Mouse (Mus musculus): ENCODE measurements around the gene Rab17. TPM values are rescaled to one million over a fixed set of nuclear protein-coding genes. Genes with fewer than 3 reads are reported as not detected.

The Rab17 gene
- polyA plus RNA-seq (2012; ENCODE audit: insufficient read depth, insufficient read length, low replicate concordance, missing spikeins), result not detected in 2 replicates

- WGBS, result 68% methylated on average over 9 of the region's 9 CpGs
- Histone ChIP-seq H3K4me1 (ENCODE audit: control insufficient read depth, insufficient read depth, low read length) (peaks cover 3% of the 10 kb centered on the region), H3K4me3 (ENCODE audit: insufficient read depth, low read depth, low read length) (no peak within 1 kb of the TSS), H3K27ac (ENCODE audit: insufficient read depth, low read depth, low read length) (no peak within 1 kb of the TSS)
- TF ChIP-seq CTCF (IDR thresholded peaks at IDR 0.05; ENCODE audit: insufficient read depth, low read depth, low read length) (no peak), POLR2A (IDR thresholded peaks at IDR 0.05; ENCODE audit: insufficient read depth, low read depth, low read length) (no peak)
These were observed at the start of gene Rab17 for GRCm38 (mm10) chr1:90969347-90969784. Rab17 (minus strand) TSS chr1:90969661.

GRCm38 (mm10) chr1:91017111-91017758 is 47.8 kb upstream of the Rab17 start:
- Histone ChIP-seq H3K4me3 (ENCODE audit: insufficient read depth, low read depth, low read length) (peak overlapping the region; percentile 2), H3K27ac (ENCODE audit: insufficient read depth, low read depth, low read length) (no peak overlapping the region), H3K4me1 (ENCODE audit: control insufficient read depth, insufficient read depth, low read length) (peaks cover 18% of the 10 kb centered on the region; the same call in 1 of the 2 replicates)
- TF ChIP-seq CTCF (IDR thresholded peaks at IDR 0.05; ENCODE audit: insufficient read depth, low read depth, low read length), result no peak
- TF ChIP-seq POLR2A (IDR thresholded peaks at IDR 0.05; ENCODE audit: insufficient read depth, low read depth, low read length), result no peak
- 16% methylated on average over 20 of the region's 20 CpGs for WGBS

- WGBS, result 71% methylated on average over 7 of the region's 7 CpGs
- H3K4me3 ChIP-seq (ENCODE audit: insufficient read depth, low read depth, low read length), result no peak overlapping the region
- H3K4me1 ChIP-seq (ENCODE audit: control insufficient read depth, insufficient read depth, low read length), result peaks cover 19% of the 10 kb centered on the region
- H3K27ac ChIP-seq (ENCODE audit: insufficient read depth, low read depth, low read length), result no peak overlapping the region
- TF ChIP-seq POLR2A (IDR thresholded peaks at IDR 0.05; ENCODE audit: insufficient read depth, low read depth, low read length) (no peak), CTCF (IDR thresholded peaks at IDR 0.05; ENCODE audit: insufficient read depth, low read depth, low read length) (no peak)
These were observed 46.1 kb upstream of the Rab17 start for GRCm38 (mm10) chr1:91015571-91015970.

GRCm38 (mm10) chr1:91013803-91014202 is 44.3 kb upstream of the Rab17 start:
- Histone ChIP-seq H3K27ac (ENCODE audit: insufficient read depth, low read depth, low read length) (no peak overlapping the region), H3K4me3 (ENCODE audit: insufficient read depth, low read depth, low read length) (no peak overlapping the region), H3K4me1 (ENCODE audit: control insufficient read depth, insufficient read depth, low read length) (peaks cover 19% of the 10 kb centered on the region)
- TF ChIP-seq CTCF (IDR thresholded peaks at IDR 0.05; ENCODE audit: insufficient read depth, low read depth, low read length) (no peak), POLR2A (IDR thresholded peaks at IDR 0.05; ENCODE audit: insufficient read depth, low read depth, low read length) (no peak)
- WGBS, result 82% methylated on average over 3 of the region's 3 CpGs

- TF ChIP-seq CTCF (IDR thresholded peaks at IDR 0.05; ENCODE audit: insufficient read depth, low read depth, low read length) (no peak), POLR2A (IDR thresholded peaks at IDR 0.05; ENCODE audit: insufficient read depth, low read depth, low read length) (no peak)
- H3K4me1 ChIP-seq (ENCODE audit: control insufficient read depth, insufficient read depth, low read length), result peaks cover 13% of the 10 kb centered on the region
- H3K27ac ChIP-seq (ENCODE audit: insufficient read depth, low read depth, low read length), result no peak overlapping the region
- H3K4me3 ChIP-seq (ENCODE audit: insufficient read depth, low read depth, low read length), result no peak overlapping the region
- WGBS, result 93% methylated on average over 3 of the region's 3 CpGs
These were observed 41.9 kb upstream of the Rab17 start for GRCm38 (mm10) chr1:91011336-91011735.

GRCm38 (mm10) chr1:91010716-91011115 is 41.3 kb upstream of the Rab17 start:
- TF ChIP-seq POLR2A (IDR thresholded peaks at IDR 0.05; ENCODE audit: insufficient read depth, low read depth, low read length), result no peak
- TF ChIP-seq CTCF (IDR thresholded peaks at IDR 0.05; ENCODE audit: insufficient read depth, low read depth, low read length), result no peak
- Histone ChIP-seq H3K4me1 (ENCODE audit: control insufficient read depth, insufficient read depth, low read length) (peaks cover 12% of the 10 kb centered on the region), H3K27ac (ENCODE audit: insufficient read depth, low read depth, low read length) (no peak overlapping the region), H3K4me3 (ENCODE audit: insufficient read depth, low read depth, low read length) (no peak overlapping the region)
- 88% methylated on average over 2 of the region's 2 CpGs for WGBS

GRCm38 (mm10) chr1:91010216-91010615 is 40.8 kb upstream of the Rab17 start:
- 93% methylated on average over 7 of the region's 7 CpGs for WGBS
- H3K4me1 ChIP-seq (ENCODE audit: control insufficient read depth, insufficient read depth, low read length), result peaks cover 9% of the 10 kb centered on the region
- no peak for TF ChIP-seq CTCF (IDR thresholded peaks at IDR 0.05; ENCODE audit: insufficient read depth, low read depth, low read length)
- TF ChIP-seq POLR2A (IDR thresholded peaks at IDR 0.05; ENCODE audit: insufficient read depth, low read depth, low read length), result no peak

GRCm38 (mm10) chr1:91009266-91009665 is 39.8 kb upstream of the Rab17 start:
- no peak overlapping the region for H3K27ac ChIP-seq (ENCODE audit: insufficient read depth, low read depth, low read length)
- WGBS, result 95% methylated on average over 6 of the region's 6 CpGs
- H3K4me3 ChIP-seq (ENCODE audit: insufficient read depth, low read depth, low read length), result no peak overlapping the region
- no peak for TF ChIP-seq POLR2A (IDR thresholded peaks at IDR 0.05; ENCODE audit: insufficient read depth, low read depth, low read length)
- TF ChIP-seq CTCF (IDR thresholded peaks at IDR 0.05; ENCODE audit: insufficient read depth, low read depth, low read length), result no peak
- peaks cover 7% of the 10 kb centered on the region for H3K4me1 ChIP-seq (ENCODE audit: control insufficient read depth, insufficient read depth, low read length)

More at GRCm38 (mm10) chr1:91010216-91010615, 40.8 kb upstream of the Rab17 start:
- no peak overlapping the region for H3K4me3 ChIP-seq (ENCODE audit: insufficient read depth, low read depth, low read length)
- H3K27ac ChIP-seq (ENCODE audit: insufficient read depth, low read depth, low read length), result no peak overlapping the region

GRCm38 (mm10) chr1:91008746-91009145 is 39.3 kb upstream of the Rab17 start:
- TF ChIP-seq CTCF (IDR thresholded peaks at IDR 0.05; ENCODE audit: insufficient read depth, low read depth, low read length) (no peak), POLR2A (IDR thresholded peaks at IDR 0.05; ENCODE audit: insufficient read depth, low read depth, low read length) (no peak)
- Histone ChIP-seq H3K4me1 (ENCODE audit: control insufficient read depth, insufficient read depth, low read length) (peaks cover 2% of the 10 kb centered on the region; the same call in 1 of the 2 replicates), H3K27ac (ENCODE audit: insufficient read depth, low read depth, low read length) (no peak overlapping the region), H3K4me3 (ENCODE audit: insufficient read depth, low read depth, low read length) (no peak overlapping the region)
- WGBS, result 93% methylated on average over 9 of the region's 9 CpGs
